Mouse (Mus musculus): Measurements from ENCODE around the gene Saa1. TPM values are rescaled to one million over a fixed set of nuclear protein-coding genes. Genes with fewer than 3 reads are reported as not detected.
"Not testable (repeated sequence)": the region's sequence is repeated elsewhere in the genome, so short reads cannot be mapped to it uniquely, and the experiment has no call there.

Saa1 gene
- polyA plus RNA-seq, 1 experiment from 2014 or later, result not detected

GRCm38 (mm10) chr7:46745816-46746215 lies 3.0 kb upstream of the Saa1 start:
- ATAC-seq (ENCODE audit: insufficient number of reproducible peaks, low FRiP score), result no peak

GRCm38 (mm10) chr7:46740041-46740440 lies 2.7 kb downstream of the Saa1 start:
- not testable (repeated sequence) for H3K9ac ChIP-seq; H3K27me3 ChIP-seq (replicated peaks); ATAC-seq (ENCODE audit: insufficient number of reproducible peaks, low FRiP score); H3K36me3 ChIP-seq; H3K27ac ChIP-seq (ENCODE audit: poor library complexity, severe bottlenecking); H3K4me3 ChIP-seq; H3K4me1 ChIP-seq (replicated peaks); H3K4me2 ChIP-seq; H3K9me3 ChIP-seq (replicated peaks)
- WGBS, result 69% methylated on average over 5 of the region's 5 CpGs

More at GRCm38 (mm10) chr7:46745816-46746215, 3.0 kb upstream of the Saa1 start:
- H3K9me3 ChIP-seq (replicated peaks), result no peaks in the 10 kb centered on the region
- H3K4me3 ChIP-seq, result no peak overlapping the region
- H3K27ac ChIP-seq (ENCODE audit: poor library complexity, severe bottlenecking), result no peak overlapping the region
- peaks cover 3% of the 10 kb centered on the region; the same call in 1 of the 2 replicates for H3K4me1 ChIP-seq (replicated peaks)
- no peaks in the 10 kb centered on the region for H3K27me3 ChIP-seq (replicated peaks)
- no peaks in the 10 kb centered on the region for H3K36me3 ChIP-seq
- no peak overlapping the region for H3K9ac ChIP-seq
- WGBS, result 76% methylated on average over 3 of the region's 3 CpGs
- no peak overlapping the region for H3K4me2 ChIP-seq

- Histone ChIP-seq H3K4me1 (replicated peaks) (no peaks in the 10 kb centered on the region), H3K4me2 (no peak overlapping the region), H3K4me3 (no peak overlapping the region), H3K36me3 (no peaks in the 10 kb centered on the region), H3K27ac (ENCODE audit: poor library complexity, severe bottlenecking) (no peak overlapping the region), H3K9ac (no peak overlapping the region), H3K27me3 (replicated peaks) (no peaks in the 10 kb centered on the region), H3K9me3 (replicated peaks) (no peaks in the 10 kb centered on the region)
- 72% methylated on average over 12 of the region's 12 CpGs for WGBS
- no peak for ATAC-seq (ENCODE audit: insufficient number of reproducible peaks, low FRiP score)
These were observed 4.0 kb downstream of the Saa1 start for GRCm38 (mm10) chr7:46738561-46739460.

GRCm38 (mm10) chr7:46734983-46735382 lies 7.8 kb downstream of the Saa1 start:
- Histone ChIP-seq H3K4me1 (replicated peaks) (no peaks in the 10 kb centered on the region), H3K9ac (no peak overlapping the region), H3K4me2 (no peak overlapping the region), H3K27me3 (replicated peaks) (no peaks in the 10 kb centered on the region), H3K27ac (ENCODE audit: poor library complexity, severe bottlenecking) (no peak overlapping the region), H3K36me3 (no peaks in the 10 kb centered on the region), H3K9me3 (replicated peaks) (no peaks in the 10 kb centered on the region; the same call in 1 of the 2 replicates), H3K4me3 (no peak overlapping the region)
- no peak for ATAC-seq (ENCODE audit: insufficient number of reproducible peaks, low FRiP score)
- WGBS, result 72% methylated on average over 2 of the region's 2 CpGs

GRCm38 (mm10) chr7:46732458-46732857 lies 10.3 kb downstream of the Saa1 start, which contains the start of gene Saa4:
TSS of gene Saa4 (minus strand) at chr7:46732603.
- Histone ChIP-seq H3K4me3 (no peak within 1 kb of the TSS), H3K4me2 (no peak within 1 kb of the TSS), H3K27ac (ENCODE audit: poor library complexity, severe bottlenecking) (no peak within 1 kb of the TSS), H3K36me3 (no peaks in the 10 kb centered on the region), H3K9me3 (replicated peaks) (no peaks in the 10 kb centered on the region; the same call in 1 of the 2 replicates), H3K4me1 (replicated peaks) (no peaks in the 10 kb centered on the region), H3K9ac (no peak within 1 kb of the TSS), H3K27me3 (replicated peaks) (no peaks in the 10 kb centered on the region)
- ATAC-seq (ENCODE audit: insufficient number of reproducible peaks, low FRiP score), result no peak
- 79% methylated on average over 4 of the region's 4 CpGs for WGBS

- no peak overlapping the region for H3K9ac ChIP-seq
- H3K4me2 ChIP-seq, result no peak overlapping the region
- H3K36me3 ChIP-seq, result no peaks in the 10 kb centered on the region
- no peaks in the 10 kb centered on the region for H3K4me1 ChIP-seq (replicated peaks)
- no peak overlapping the region for H3K27ac ChIP-seq (ENCODE audit: poor library complexity, severe bottlenecking)
- ATAC-seq (ENCODE audit: insufficient number of reproducible peaks, low FRiP score), result no peak
- 70% methylated on average over 1 of the region's 1 CpGs for WGBS
- no peaks in the 10 kb centered on the region for H3K9me3 ChIP-seq (replicated peaks)
- H3K4me3 ChIP-seq, result no peak overlapping the region
- no peaks in the 10 kb centered on the region; the same call in 1 of the 2 replicates for H3K27me3 ChIP-seq (replicated peaks)
These were observed 15.2 kb downstream of the Saa1 start for GRCm38 (mm10) chr7:46727584-46727983.

GRCm38 (mm10) chr7:46724396-46724795 lies 18.4 kb downstream of the Saa1 start:
- Histone ChIP-seq H3K36me3 (no peaks in the 10 kb centered on the region), H3K27me3 (replicated peaks) (peaks cover 14% of the 10 kb centered on the region), H3K4me3 (no peak overlapping the region), H3K27ac (ENCODE audit: poor library complexity, severe bottlenecking) (no peak overlapping the region), H3K4me2 (no peak overlapping the region), H3K9me3 (replicated peaks) (no peaks in the 10 kb centered on the region), H3K9ac (no peak overlapping the region), H3K4me1 (replicated peaks) (no peaks in the 10 kb centered on the region)
- WGBS, result 71% methylated on average over 5 of the region's 5 CpGs
- ATAC-seq (ENCODE audit: insufficient number of reproducible peaks, low FRiP score), result no peak

GRCm38 (mm10) chr7:46723849-46724248 lies 18.9 kb downstream of the Saa1 start:
- Histone ChIP-seq H3K9me3 (replicated peaks) (no peaks in the 10 kb centered on the region), H3K4me3 (no peak overlapping the region), H3K27ac (ENCODE audit: poor library complexity, severe bottlenecking) (no peak overlapping the region), H3K4me2 (no peak overlapping the region), H3K9ac (no peak overlapping the region), H3K4me1 (replicated peaks) (no peaks in the 10 kb centered on the region), H3K36me3 (no peaks in the 10 kb centered on the region), H3K27me3 (replicated peaks) (peaks cover 14% of the 10 kb centered on the region)
- ATAC-seq (ENCODE audit: insufficient number of reproducible peaks, low FRiP score), result no peak
- WGBS, result 75% methylated on average over 3 of the region's 3 CpGs

GRCm38 (mm10) chr7:46723354-46723753 lies 19.4 kb downstream of the Saa1 start:
- Histone ChIP-seq H3K27ac (ENCODE audit: poor library complexity, severe bottlenecking) (no peak overlapping the region), H3K4me3 (no peak overlapping the region), H3K4me2 (no peak overlapping the region), H3K27me3 (replicated peaks) (peaks cover 14% of the 10 kb centered on the region), H3K9me3 (replicated peaks) (no peaks in the 10 kb centered on the region), H3K36me3 (no peaks in the 10 kb centered on the region), H3K9ac (no peak overlapping the region), H3K4me1 (replicated peaks) (no peaks in the 10 kb centered on the region)
- 92% methylated on average over 6 of the region's 6 CpGs for WGBS
- ATAC-seq (ENCODE audit: insufficient number of reproducible peaks, low FRiP score), result no peak

- H3K27me3 ChIP-seq (replicated peaks), result peaks cover 14% of the 10 kb centered on the region
- 0 out of 2 replicates have a peak, but pooled peaks cover 2% of the 10 kb centered on the region for H3K4me1 ChIP-seq (replicated peaks)
- no peak for ATAC-seq (ENCODE audit: insufficient number of reproducible peaks, low FRiP score)
- H3K36me3 ChIP-seq, result no peaks in the 10 kb centered on the region
- no peak overlapping the region for H3K4me3 ChIP-seq
- H3K9ac ChIP-seq, result no peak overlapping the region
- H3K9me3 ChIP-seq (replicated peaks), result no peaks in the 10 kb centered on the region
- no peak overlapping the region for H3K4me2 ChIP-seq
- H3K27ac ChIP-seq (ENCODE audit: poor library complexity, severe bottlenecking), result no peak overlapping the region
- 64% methylated on average over 9 of the region's 9 CpGs for WGBS
These were observed 22.3 kb downstream of the Saa1 start for GRCm38 (mm10) chr7:46720460-46720859.

- H3K4me1 ChIP-seq (replicated peaks), result 0 out of 2 replicates have a peak, but pooled peaks cover 2% of the 10 kb centered on the region
- WGBS, result 75% methylated on average over 7 of the region's 7 CpGs
- no peak overlapping the region for H3K9ac ChIP-seq
- H3K27me3 ChIP-seq (replicated peaks), result peaks cover 14% of the 10 kb centered on the region
- no peak overlapping the region for H3K4me3 ChIP-seq
- H3K4me2 ChIP-seq, result no peak overlapping the region
- H3K36me3 ChIP-seq, result no peaks in the 10 kb centered on the region
- ATAC-seq (ENCODE audit: insufficient number of reproducible peaks, low FRiP score), result no peak
- H3K27ac ChIP-seq (ENCODE audit: poor library complexity, severe bottlenecking), result no peak overlapping the region
- H3K9me3 ChIP-seq (replicated peaks), result no peaks in the 10 kb centered on the region
These were observed 23.3 kb downstream of the Saa1 start for GRCm38 (mm10) chr7:46719526-46719925.
